Mouse (Mus musculus) stomach, postnatal 0 days (tissue): ENCODE data around the gene Manba. TPM values are rescaled to one million over a fixed set of nuclear protein-coding genes. Genes with fewer than 3 reads are reported as not detected.
A peak's percentile ranks its signal among the peaks of the same experiment; 100 is the strongest.
"Not testable (repeated sequence)": the region's sequence is repeated elsewhere in the genome, so short reads cannot be mapped to it uniquely, and the experiment has no call there.

ENCODE experiments used
- ATAC-seq: fragments of 200-750 bp; cut with Nextera tagmentation; 2 replicates; pipeline ENCODE4 v1.8.0; 2017; ENCODE audit not compliant: low FRiP score, low TSS enrichment
- DNase-seq: peaks from one replicate; pipeline ENCODE4 v3.0.0-alpha.2; 2016; ENCODE audit warnings: low spot score
- H3K27ac ChIP-seq: fragments of 300-500 bp; sonication (generic); replicated peaks from 2 replicates; pipeline ENCODE4 v1.5.1; 2014; ENCODE audit warnings: mild to moderate bottlenecking, control low read depth
- H3K27me3 ChIP-seq: fragments of 300-500 bp; sonication (generic); 2 replicates; pipeline ENCODE4 v1.6.1; 2014; ENCODE audit warnings: low read length; ENCODE audit not compliant: control insufficient read depth, insufficient read depth
- H3K36me3 ChIP-seq: fragments of 300-500 bp; sonication (generic); 2 replicates; pipeline ENCODE4 v1.6.1; 2014; ENCODE audit warnings: low read length, mixed read lengths; ENCODE audit not compliant: control insufficient read depth, insufficient read depth
- H3K4me1 ChIP-seq: fragments of 300-500 bp; sonication (generic); replicated peaks from 2 replicates; pipeline ENCODE4 v1.6.1; 2014; ENCODE audit warnings: antibody characterized with exemption; ENCODE audit not compliant: control insufficient read depth, insufficient read depth
- H3K4me2 ChIP-seq: fragments of 300-500 bp; sonication (generic); replicated peaks from 2 replicates; pipeline ENCODE4 v1.6.1; 2014; ENCODE audit warnings: low read depth, mild to moderate bottlenecking, control low read depth, moderate library complexity
- H3K4me3 ChIP-seq: fragments of 300-500 bp; sonication (generic); 2 replicates; pipeline ENCODE4 v1.5.1; 2014; ENCODE audit warnings: low read depth, low read length, control low read depth
- H3K9ac ChIP-seq: fragments of 300-500 bp; sonication (generic); 2 replicates; pipeline ENCODE4 v1.6.1; 2014; ENCODE audit warnings: mild to moderate bottlenecking, low read length, control low read depth, mixed read lengths
- H3K9me3 ChIP-seq: fragments of 300-500 bp; sonication (generic); 2 replicates; pipeline ENCODE4 v1.6.1; 2016; ENCODE audit warnings: low read length; ENCODE audit not compliant: control insufficient read depth
- CTCF ChIP-seq: IDR thresholded peaks from 2 replicates; pipeline ENCODE4 v1.5.1; 2016; ENCODE audit warnings: antibody characterized with exemption, low read depth, mild to moderate bottlenecking, moderate library complexity
- EP300 ChIP-seq: optimal IDR thresholded peaks from 2 replicates; pipeline ENCODE3; 2016; ENCODE audit warnings: antibody characterized with exemption
- WGBS: fragments of 180-500 bp; shearing (Covaris S2); extraction: QIAGEN DNeasy Blood & Tissue Kit; methylation state at CpG from one replicate; pipeline ENCODE4 v1.1.7; 2014; 5-methylcytosine and 5-hydroxymethylcytosine counted together
- polyA plus RNA-seq: library from polyadenylated mRNA; unstranded; fragments of >200 nt; fragmentation: Nextera tagmentation; extraction: Ambion mirVana; gene quantifications from 2 replicates; pipeline ENCODE4 v1.2.1, GENCODE M21; 2015

Gene Manba
- polyA plus RNA-seq, 1 experiment from 2014 or later = 11.8 TPM

DNA sequence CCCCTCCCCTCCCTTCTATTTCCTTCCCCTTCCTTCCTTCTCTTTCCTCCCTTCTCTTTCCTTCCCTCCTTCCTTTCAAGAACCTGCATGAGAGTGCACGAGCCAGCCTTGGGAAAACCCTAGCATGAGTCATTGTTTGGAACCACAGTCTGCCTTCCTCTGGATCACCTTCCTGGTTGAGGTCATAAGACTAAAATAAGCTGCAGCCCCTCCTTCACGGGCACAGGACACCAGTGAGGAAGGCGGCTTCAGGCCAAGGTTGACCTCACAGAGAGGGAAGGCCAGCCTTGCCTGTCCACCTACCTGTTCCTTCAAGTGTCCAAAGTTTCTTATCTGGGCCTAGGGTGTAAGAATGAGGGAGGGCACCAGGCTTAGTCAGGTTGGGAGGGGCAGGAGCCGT, 36.6 kb downstream of the Manba start:
- H3K36me3 ChIP-seq = no peaks in the 10 kb centered on the region
- H3K27ac ChIP-seq = peak overlapping the region; percentile 61
- no peaks in the 10 kb centered on the region for H3K9me3 ChIP-seq
- H3K9ac ChIP-seq = no peak overlapping the region
- DNase-seq = peak; percentile 84
- 20% methylated on average over 4 of the region's 4 CpGs for WGBS
- H3K4me1 ChIP-seq = peaks cover 4% of the 10 kb centered on the region; the same call in 1 of the 2 replicates
- no peaks in the 10 kb centered on the region for H3K27me3 ChIP-seq
- TF ChIP-seq EP300 = no peak
- TF ChIP-seq CTCF = no peak
- 0 out of 2 replicates have a peak overlapping the region, but pooled peaks have one; percentile 32 for H3K4me2 ChIP-seq
- no peak overlapping the region for H3K4me3 ChIP-seq
- peak; percentile 96 for ATAC-seq

DNA sequence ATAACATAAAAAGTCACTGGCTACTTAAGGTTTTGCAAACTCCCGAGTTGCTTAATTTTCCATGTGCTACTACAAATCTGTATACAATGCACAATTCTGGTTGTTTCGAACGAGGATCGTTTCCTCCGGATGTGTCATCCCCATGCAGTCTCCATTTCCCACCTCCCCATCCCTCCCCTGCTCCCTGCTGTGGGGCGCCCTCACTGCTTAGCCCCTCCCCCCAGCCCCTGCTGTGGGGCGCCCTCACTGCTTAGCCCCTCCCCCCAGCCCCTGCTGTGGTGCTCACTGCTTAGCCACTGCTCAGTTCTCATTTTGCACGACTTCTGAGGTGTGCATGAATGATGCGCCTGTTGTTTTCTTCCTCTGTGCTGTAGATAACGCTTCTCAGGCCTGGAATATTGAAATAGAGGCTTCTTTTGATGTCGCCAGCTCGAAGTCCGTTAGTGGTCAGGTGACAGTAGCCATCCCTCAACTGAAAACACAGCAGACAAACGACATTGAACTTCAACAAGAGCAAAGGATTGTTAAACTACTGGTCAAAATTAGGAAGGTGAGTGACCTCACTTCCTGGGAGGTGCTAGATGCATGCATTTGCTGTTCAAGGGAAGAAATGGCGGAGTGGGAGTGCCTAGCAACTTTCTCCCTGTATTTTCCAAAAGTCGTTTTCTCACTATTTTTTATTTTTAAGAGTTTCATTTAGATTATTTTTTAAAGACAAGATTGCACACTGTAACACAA, 37.4 kb downstream of the Manba start:
- ATAC-seq = no peak
- Histone ChIP-seq H3K9ac (0 out of 2 replicates have a peak overlapping the region, but pooled peaks have one; percentile 31), H3K27ac (peak overlapping the region; percentile 61), H3K9me3 (no peaks in the 10 kb centered on the region), H3K4me2 (peak overlapping the region; percentile 32), H3K4me1 (peaks cover 4% of the 10 kb centered on the region; the same call in 1 of the 2 replicates), H3K36me3 (no peaks in the 10 kb centered on the region), H3K27me3 (no peaks in the 10 kb centered on the region), H3K4me3 (no peak overlapping the region)
- TF ChIP-seq EP300 (no peak), CTCF (no peak)
- no peak for DNase-seq
- WGBS = 45% methylated on average over 15 of the region's 16 CpGs

GRCm38 (mm10) chr3:135524900-135525299, 39.5 kb downstream of the Manba start:
- H3K4me2 ChIP-seq, H3K9me3 ChIP-seq, H3K27ac ChIP-seq, ATAC-seq, H3K27me3 ChIP-seq, DNase-seq, H3K9ac ChIP-seq, H3K36me3 ChIP-seq, H3K4me3 ChIP-seq, H3K4me1 ChIP-seq: not testable (repeated sequence)
- 65% methylated on average over 2 of the region's 2 CpGs for WGBS

- Histone ChIP-seq H3K36me3 (no peaks in the 10 kb centered on the region), H3K4me3 (no peak overlapping the region), H3K9me3 (no peaks in the 10 kb centered on the region), H3K4me2 (no peak overlapping the region), H3K27me3 (no peaks in the 10 kb centered on the region), H3K4me1 (no peaks in the 10 kb centered on the region), H3K9ac (no peak overlapping the region), H3K27ac (no peak overlapping the region)
- TF ChIP-seq CTCF (no peak), EP300 (no peak)
- ATAC-seq (no peak), DNase-seq (no peak)
- 83% methylated on average over 7 of the region's 7 CpGs for WGBS
Observed at GRCm38 (mm10) chr3:135529670-135530069, 44.3 kb downstream of the Manba start.

DNA sequence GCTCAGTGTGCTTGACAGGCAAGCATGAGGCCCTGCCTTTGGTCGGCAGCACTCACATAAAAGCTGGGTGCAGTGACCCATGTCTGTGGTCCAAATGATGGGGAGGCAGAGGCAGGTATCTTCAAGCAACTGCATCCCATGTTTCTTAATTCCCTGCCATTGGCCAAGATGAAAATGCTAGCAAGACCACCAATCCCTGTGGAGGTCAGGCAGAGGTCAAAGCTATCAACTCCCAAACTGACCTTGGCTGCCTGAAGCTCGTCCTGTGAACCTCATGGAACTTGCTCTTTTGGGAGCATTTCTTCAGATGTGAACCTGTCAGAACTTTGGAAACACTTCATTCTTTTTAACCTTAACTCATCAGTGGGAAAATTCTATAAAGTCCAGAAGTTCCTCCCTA, 46.4 kb downstream of the Manba start:
- TF ChIP-seq EP300 (no peak), CTCF (no peak)
- ATAC-seq = no peak
- WGBS = 73% methylated on average over 2 of the region's 2 CpGs
- DNase-seq = no peak
- Histone ChIP-seq H3K36me3 (no peaks in the 10 kb centered on the region), H3K9me3 (no peaks in the 10 kb centered on the region), H3K27ac (no peak overlapping the region), H3K4me3 (no peak overlapping the region), H3K4me2 (no peak overlapping the region), H3K9ac (no peak overlapping the region), H3K27me3 (no peaks in the 10 kb centered on the region), H3K4me1 (no peaks in the 10 kb centered on the region)

GRCm38 (mm10) chr3:135534103-135534502, 48.7 kb downstream of the Manba start:
- Histone ChIP-seq H3K4me3 (no peak overlapping the region), H3K4me1 (no peaks in the 10 kb centered on the region), H3K9ac (no peak overlapping the region), H3K4me2 (no peak overlapping the region), H3K27me3 (no peaks in the 10 kb centered on the region), H3K9me3 (no peaks in the 10 kb centered on the region), H3K27ac (no peak overlapping the region), H3K36me3 (no peaks in the 10 kb centered on the region)
- ATAC-seq = peak; percentile 77
- WGBS = 75% methylated on average over 4 of the region's 5 CpGs
- TF ChIP-seq EP300 (no peak), CTCF (peak; percentile 64)
- no peak for DNase-seq
